20 mouse cellular contexts compared by ENCODE assay signal in genomic region chr14:73607732-73608131, GRCm38 (mm10). TPM values are rescaled to one million over a fixed set of nuclear protein-coding genes. Genes with fewer than 3 reads are reported as not detected.
A peak's percentile ranks its signal among the peaks of the same experiment; 100 is the strongest.
DNase-seq lines count a peak whose midpoint lies in the region; ATAC-seq lines count a peak whose summit lies in the region.
"Had no signal": no experiment of that assay in that cellular context is flagged by ENCODE, and none has a peak within 500 bp of the region (broad histone marks: within the 10 kb centered on the region; RNA-seq: fewer than 3 reads in every experiment).

No protein-coding gene starts in this region.

- H3K9me3 ChIP-seq in kidney, embryonic 16.5 days (ENCODE audit: low read length): no peaks in the 10 kb centered on the region
- H3K9me3 ChIP-seq: forebrain, embryonic 15.5 days; limb, embryonic 13.5 days; midbrain, embryonic 15.5 days had no signal

- ATAC-seq in kidney, embryonic 16.5 days (ENCODE audit: low FRiP score, low TSS enrichment): peak; percentile 74
- ATAC-seq: CD4-positive, CD25-positive, alpha-beta regulatory T cell, adult 4 months; forebrain, embryonic 15.5 days; inflammation-experienced regulatory T-cells, adult 6 months; liver, postnatal 0 days; midbrain, embryonic 15.5 days had no signal

- H3K27me3 ChIP-seq in kidney, embryonic 16.5 days (ENCODE audit: insufficient read depth, low read length): no peaks in the 10 kb centered on the region
- H3K27me3 ChIP-seq: forebrain, embryonic 15.5 days; limb, embryonic 13.5 days; midbrain, embryonic 15.5 days had no signal

- no peak for DNase-seq in kidney, postnatal 14 days
- peak; percentile 82 for DNase-seq in adrenal gland, adult 2 months
- peak; percentile 41 for DNase-seq in embryo, embryonic 11 days
- peak; percentile 1 for DNase-seq in lung, postnatal 25 days (ENCODE audit: low spot score)
- no peak for DNase-seq in layer of hippocampus, postnatal 36 days
- DNase-seq in gastrocnemius, postnatal 25 days: no peak
- DNase-seq: cerebellum, postnatal 10 days; gastrocnemius, adult 2 months; heart, postnatal 14 days; liver, postnatal 0 days; right cerebral cortex, adult 18-20 months; thymus, adult 2 months had no signal

- H3K9ac ChIP-seq in kidney, embryonic 16.5 days (replicated peaks; ENCODE audit: low read length): no peak overlapping the region
- H3K9ac ChIP-seq: forebrain, embryonic 15.5 days; limb, embryonic 13.5 days; liver, postnatal 0 days; midbrain, embryonic 15.5 days had no signal

- H3K36me3 ChIP-seq in kidney, embryonic 16.5 days (ENCODE audit: insufficient read depth, low read length): peaks cover 22% of the 10 kb centered on the region; the same call in 1 of the 2 replicates

- peaks cover 14% of the 10 kb centered on the region for H3K4me1 ChIP-seq in kidney, embryonic 16.5 days (ENCODE audit: insufficient read depth, low read length)
- H3K4me1 ChIP-seq: forebrain, embryonic 15.5 days; limb, embryonic 13.5 days; midbrain, embryonic 15.5 days had no signal

- H3K27ac ChIP-seq in kidney, embryonic 16.5 days (ENCODE audit: low read length): peak overlapping the region; percentile 56; the same call in 1 of the 2 replicates
- H3K27ac ChIP-seq: forebrain, embryonic 15.5 days; gastrocnemius, adult 2 months; limb, embryonic 13.5 days; midbrain, embryonic 15.5 days had no signal

- H3K4me3 ChIP-seq in kidney, embryonic 16.5 days (ENCODE audit: low read length): no peak overlapping the region
- H3K4me3 ChIP-seq: forebrain, embryonic 15.5 days; gastrocnemius, adult 2 months; limb, embryonic 13.5 days; midbrain, embryonic 15.5 days had no signal

- 15% methylated on average over 4 of the region's 4 CpGs for WGBS in kidney, embryonic 16.5 days

- no peak overlapping the region for H3K4me2 ChIP-seq in kidney, embryonic 16.5 days (replicated peaks; ENCODE audit: low read depth, low read length)
- H3K4me2 ChIP-seq: forebrain, embryonic 15.5 days; limb, embryonic 13.5 days; midbrain, embryonic 15.5 days had no signal

RNA-seq across cellular contexts. Expression of gene Gm21750, which starts 53.3 kb away (rescaled TPM):
- not detected in 2 replicates for polyA plus RNA-seq in kidney, embryonic 16.5 days (2015; fragmentation: Nextera tagmentation; extraction: Ambion mirVana)
- not detected for total RNA-seq in adrenal gland, adult 2 months (2021)
- not detected in 2 replicates for polyA plus RNA-seq in adrenal gland, adult 2 months (2012; rRNA removed)
- total RNA-seq in layer of hippocampus, postnatal 36 days (2021): not detected
- not detected for total RNA-seq in gastrocnemius, postnatal 25 days (2021)
- total RNA-seq: gastrocnemius, adult 2 months; heart, postnatal 14 days; neutrophil, adult 5-6 weeks had no signal
- polyA plus RNA-seq: CD4-positive, CD25-positive, alpha-beta regulatory T cell, adult 4 months; forebrain, embryonic 15.5 days; inflammation-experienced regulatory T-cells, adult 6 months; large intestine, adult 2 months; limb, embryonic 13.5 days; liver, postnatal 0 days; midbrain, embryonic 15.5 days; thymus, adult 2 months had no signal

RNA-seq across cellular contexts. Expression of gene Nudt15, which starts 59.7 kb away (rescaled TPM):
- 8.5 and 9.5 TPM in 2 replicates for polyA plus RNA-seq in kidney, embryonic 16.5 days (2015; fragmentation: Nextera tagmentation; extraction: Ambion mirVana)
- total RNA-seq in adrenal gland, adult 2 months (2021): 1 to 10 TPM; 4.6 to 7.7 TPM
- 0.90 and 1.2 TPM in 2 replicates for polyA plus RNA-seq in adrenal gland, adult 2 months (2012; rRNA removed)
- total RNA-seq in layer of hippocampus, postnatal 36 days (2021): 1 to 10 TPM; 5.6 to 6.0 TPM
- total RNA-seq in gastrocnemius, postnatal 25 days (2021): 1 to 10 TPM; 4.7 to 4.8 TPM

Comparison
In these comparisons a context has a peak if more than half of its experiments do, and no peak if none do; other contexts are left out.
1. DNase-seq: peak in adrenal gland, adult 2 months (single experiment), embryo, embryonic 11 days (single experiment) and lung, postnatal 25 days (single experiment); none in kidney, postnatal 14 days (single experiment), layer of hippocampus, postnatal 36 days (0 of 2) and gastrocnemius, postnatal 25 days (single experiment).